Mouse (Mus musculus) ovary, postnatal 14 days (tissue): ENCODE measurements around the gene Syn3.

ENCODE experiments used
- DNase-seq: peaks from one replicate; pipeline ENCODE4 v3.0.0; 2022; ENCODE audit warnings: low spot score

The Syn3 gene

GRCm38 (mm10) chr10:86369346-86369745 is 129.3 kb downstream of the Syn3 start:
- no peak for DNase-seq

DNA sequence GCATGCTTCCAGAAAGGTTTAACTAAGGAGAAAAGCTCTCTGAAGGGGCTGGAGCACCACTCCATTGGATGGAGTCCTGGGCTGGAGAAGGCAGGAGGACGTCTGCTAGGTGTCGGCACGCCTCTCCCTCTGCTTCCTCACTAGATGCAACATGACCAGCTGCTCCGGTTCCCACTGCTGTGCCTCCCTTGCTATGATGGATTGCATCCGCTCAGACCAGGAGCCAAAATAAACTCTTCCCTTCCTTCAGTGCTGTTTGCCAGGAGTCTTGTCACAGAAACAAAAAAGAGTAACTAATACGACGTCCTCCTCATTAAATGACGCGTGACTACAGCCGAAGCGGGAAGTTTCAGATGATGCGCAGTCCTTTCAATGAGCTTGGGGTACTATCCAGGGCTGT is 129.9 kb downstream of the Syn3 start:
- DNase-seq, result no peak

GRCm38 (mm10) chr10:86367346-86367745 is 131.3 kb downstream of the Syn3 start:
- DNase-seq, result no peak

DNA sequence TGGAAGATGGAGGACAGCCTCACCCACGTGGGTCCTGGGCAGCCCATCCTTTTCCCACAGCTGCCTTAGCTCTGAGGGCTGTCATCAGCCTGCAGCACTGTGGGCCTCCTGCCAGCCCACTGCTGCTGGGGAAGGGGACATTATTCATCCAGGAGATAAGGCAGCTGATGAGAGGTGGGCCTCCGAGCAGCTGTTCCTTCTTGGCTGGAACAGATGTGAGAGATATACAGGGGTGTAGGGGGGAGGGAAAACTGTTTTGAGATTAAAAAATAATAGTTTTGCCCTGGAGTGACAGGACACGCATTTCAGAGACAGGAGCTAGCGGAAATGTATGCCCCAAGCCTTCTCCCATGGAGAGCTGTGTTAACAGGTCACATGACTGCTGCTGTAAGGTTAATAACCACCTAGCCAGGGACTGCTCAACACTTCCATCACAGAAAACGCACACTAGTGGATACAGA is 133.0 kb downstream of the Syn3 start:
- no peak for DNase-seq

DNA sequence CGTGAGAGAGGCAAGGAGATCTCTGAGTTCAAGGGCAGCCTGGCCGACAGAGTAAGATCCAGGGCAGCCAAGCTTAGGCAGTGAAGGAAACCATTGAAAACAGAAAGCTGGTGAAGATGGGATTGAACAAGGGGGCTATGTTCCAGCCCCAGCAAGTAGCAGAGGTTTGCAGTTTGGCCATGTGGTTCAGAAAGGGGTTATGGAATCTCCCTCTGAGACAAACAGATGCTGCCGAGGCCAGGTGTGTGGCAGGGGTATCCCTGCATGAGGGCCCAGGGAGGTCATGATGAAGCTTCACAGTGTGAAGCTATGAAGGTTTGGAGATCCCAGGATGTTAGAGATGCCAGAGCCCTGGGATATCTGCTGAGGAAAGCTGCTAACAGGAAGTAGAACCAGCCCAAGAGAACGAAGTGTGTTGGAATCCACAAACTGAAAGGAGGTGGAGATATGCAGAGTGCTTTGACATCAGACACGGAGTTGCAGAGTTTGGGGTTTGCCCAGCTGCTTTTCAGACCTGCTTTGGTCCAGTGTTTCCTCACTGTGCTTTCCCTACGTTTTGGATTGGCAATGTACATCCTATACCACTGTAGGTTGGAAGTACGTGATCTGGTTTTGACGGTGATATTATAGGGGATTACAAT is 134.9 kb downstream of the Syn3 start:
- DNase-seq, result no peak

- no peak for DNase-seq
Measured at GRCm38 (mm10) chr10:86359699-86360098, 139.0 kb downstream of the Syn3 start.

GRCm38 (mm10) chr10:86359208-86359607 is 139.5 kb downstream of the Syn3 start:
- DNase-seq, result no peak

DNA sequence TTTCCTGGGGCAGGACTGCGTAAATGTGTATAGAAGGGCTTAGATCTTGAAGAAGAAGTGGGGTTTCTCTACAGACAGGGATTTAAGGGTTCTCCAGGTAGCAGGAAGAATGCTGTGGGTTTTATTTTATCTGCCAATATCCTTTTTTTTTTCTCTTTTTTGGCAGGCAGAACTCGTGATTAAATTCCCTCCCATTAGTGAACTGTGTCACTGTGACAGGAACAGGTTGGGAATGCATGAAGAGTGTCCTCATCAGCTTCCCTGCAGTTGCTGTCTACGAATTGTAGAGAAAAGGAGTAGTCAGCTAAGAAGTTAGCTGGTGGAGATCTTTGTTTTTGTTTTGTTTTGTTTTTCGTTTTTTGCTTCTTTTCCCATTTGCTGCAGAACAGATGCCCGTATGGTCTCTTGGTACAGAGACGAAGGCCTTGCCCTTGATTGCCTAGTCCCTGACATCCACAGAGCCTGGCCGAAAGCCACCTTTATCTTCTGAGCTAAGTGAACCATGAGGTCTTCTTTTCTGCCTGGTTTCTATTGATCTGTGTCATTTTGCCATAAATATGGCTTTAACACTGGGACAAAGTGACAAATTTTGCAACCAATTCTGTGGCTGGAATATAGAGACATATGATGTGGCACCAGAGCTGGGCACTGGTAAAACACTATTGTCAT is 140.3 kb downstream of the Syn3 start:
- DNase-seq, result no peak

DNA sequence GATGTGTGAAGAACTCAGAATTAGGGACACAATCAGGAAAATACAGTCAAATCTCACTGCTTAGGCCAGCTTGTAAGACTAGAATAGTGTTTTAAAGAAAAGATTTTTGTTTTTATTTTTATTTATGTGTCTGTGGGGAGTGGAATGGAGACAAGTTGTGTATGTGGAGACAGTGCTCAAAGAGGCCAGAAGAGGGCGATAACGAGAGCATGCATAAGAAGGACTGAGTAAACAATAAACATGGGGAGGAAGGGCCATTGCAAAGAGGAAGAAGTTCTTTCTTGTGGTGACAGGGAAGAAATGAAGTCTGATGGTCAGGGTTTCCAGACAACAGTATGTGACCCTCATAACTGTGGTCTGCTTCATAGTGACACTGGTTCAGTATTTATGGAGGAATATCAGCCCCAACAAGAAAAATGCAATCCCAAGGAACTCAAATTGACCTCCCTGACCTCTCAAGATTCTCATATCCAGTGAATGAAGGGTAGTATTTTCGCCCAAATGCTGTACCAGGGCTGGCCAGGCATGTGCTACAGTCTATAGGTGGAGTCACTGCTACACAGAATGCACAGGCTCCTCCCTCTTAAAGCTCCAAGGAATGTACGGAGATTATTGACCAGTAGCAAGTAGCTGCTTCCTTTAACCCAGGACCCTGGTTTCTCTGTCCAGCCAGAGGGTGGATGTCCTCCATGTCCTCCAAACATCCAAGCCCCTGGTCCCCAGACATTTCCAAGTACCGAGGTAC is 141.7 kb downstream of the Syn3 start:
- DNase-seq, result no peak

DNA sequence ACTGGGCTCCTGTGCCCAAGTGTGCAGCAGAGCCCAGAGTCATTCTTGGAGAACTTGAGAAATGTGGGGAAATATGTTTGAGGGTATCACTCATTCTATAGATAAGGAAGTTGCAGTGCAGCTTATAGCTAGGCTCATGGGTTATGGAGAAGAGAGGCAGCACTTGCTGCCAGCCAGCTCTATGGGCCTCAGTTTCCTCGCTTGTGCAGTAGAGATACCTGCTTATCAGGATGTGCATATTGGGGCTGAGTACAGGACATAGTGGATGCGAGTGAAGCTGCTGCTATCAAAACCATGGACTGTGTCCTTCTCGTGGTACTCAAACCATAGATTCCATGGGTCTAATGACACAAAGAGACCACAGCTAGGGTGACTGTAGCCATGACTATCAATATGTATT is 146.2 kb downstream of the Syn3 start:
- DNase-seq, result no peak

GRCm38 (mm10) chr10:86351287-86351686 is 147.4 kb downstream of the Syn3 start:
- DNase-seq, result no peak

DNA sequence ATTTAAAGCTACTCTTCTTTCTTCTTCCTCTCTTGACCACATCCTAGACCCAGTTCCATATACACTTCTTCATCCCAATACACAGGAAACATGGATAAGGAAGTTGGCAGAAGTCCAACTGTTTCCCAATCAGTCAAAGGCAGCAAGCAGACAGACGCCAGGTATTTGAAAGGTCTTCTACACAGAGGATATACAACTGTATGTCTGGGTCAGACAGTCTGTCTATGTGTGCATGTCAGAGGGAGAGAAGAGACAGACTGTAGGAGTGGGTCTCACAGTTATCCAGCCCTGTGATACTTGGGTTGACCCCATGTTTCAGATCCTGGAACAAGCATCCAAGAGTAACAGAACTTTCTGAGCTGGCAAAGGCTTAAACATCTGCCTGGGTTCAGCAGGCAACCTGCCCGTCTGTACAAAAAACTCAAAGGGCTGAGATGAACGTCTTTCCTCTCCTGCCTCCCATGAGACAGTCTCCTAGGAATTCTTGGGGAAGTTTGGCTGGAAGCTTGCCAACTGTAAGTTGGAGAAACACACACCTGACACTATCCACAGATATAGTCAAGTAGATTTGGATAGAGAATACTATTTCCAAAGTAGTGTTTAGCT is 152.4 kb downstream of the Syn3 start:
- DNase-seq, result no peak

DNA sequence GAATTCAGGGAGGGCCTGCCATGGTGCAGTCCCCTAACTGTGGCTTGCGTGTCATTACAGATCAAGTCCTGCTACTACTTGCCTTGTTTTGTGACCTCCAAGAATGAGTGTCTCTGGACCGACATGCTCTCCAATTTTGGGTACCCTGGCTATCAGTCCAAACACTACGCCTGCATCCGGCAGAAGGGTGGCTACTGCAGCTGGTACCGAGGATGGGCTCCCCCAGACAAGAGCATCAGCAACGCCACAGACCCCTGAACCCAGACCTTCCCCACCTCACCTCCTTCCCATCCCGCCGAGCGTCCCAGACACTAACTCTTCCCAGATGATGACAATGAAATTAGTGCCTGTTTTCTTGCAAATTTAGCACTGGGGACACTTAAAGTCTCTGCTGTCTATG is 153.1 kb downstream of the Syn3 start:
- DNase-seq, result no peak

DNA sequence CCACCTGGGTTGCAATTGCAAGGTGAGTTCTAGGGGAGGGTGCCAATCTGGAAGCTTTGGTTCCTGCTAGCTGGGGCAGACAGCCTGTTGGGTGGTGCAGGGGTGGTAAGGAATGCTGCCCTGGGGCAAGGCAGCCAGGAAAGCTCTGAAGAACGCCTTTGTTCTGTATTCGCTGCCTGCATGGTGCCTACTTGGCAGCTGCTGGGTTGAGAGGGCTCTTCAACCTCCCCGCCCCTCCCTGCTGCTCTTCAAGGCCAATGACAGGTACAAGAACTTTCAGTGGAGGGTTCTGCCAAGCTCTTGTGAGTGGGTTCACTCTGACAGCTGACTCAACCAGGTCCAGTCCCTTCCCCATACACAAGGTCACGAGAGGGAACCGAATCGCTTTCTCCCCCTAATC is 154.0 kb downstream of the Syn3 start:
- no peak for DNase-seq

- DNase-seq, result no peak
Measured at GRCm38 (mm10) chr10:86343931-86344330, 154.8 kb downstream of the Syn3 start.

- no peak for DNase-seq
Measured at GRCm38 (mm10) chr10:86343362-86343761, 155.3 kb downstream of the Syn3 start.

GRCm38 (mm10) chr10:86342713-86343112 is 156.0 kb downstream of the Syn3 start:
- DNase-seq, result no peak

DNA sequence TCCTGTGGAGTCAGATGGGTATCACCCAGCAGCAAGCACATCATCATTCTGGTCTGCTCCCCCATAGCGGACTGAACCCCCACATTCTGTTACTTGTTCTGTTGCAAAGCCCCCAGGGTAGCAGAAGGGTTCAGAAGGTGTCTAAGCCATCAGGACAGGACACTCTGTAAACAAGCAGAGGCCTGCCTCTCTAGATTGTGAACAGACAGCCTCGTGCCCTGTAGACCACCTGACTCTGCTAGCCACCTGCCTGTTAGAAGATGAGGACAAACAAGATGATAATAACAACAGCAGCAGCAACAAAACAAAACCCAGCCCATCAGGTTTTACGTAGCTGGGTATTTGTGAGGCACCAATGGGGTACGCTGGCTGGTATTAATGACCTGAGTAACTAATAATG is 156.5 kb downstream of the Syn3 start:
- DNase-seq, result no peak

DNA sequence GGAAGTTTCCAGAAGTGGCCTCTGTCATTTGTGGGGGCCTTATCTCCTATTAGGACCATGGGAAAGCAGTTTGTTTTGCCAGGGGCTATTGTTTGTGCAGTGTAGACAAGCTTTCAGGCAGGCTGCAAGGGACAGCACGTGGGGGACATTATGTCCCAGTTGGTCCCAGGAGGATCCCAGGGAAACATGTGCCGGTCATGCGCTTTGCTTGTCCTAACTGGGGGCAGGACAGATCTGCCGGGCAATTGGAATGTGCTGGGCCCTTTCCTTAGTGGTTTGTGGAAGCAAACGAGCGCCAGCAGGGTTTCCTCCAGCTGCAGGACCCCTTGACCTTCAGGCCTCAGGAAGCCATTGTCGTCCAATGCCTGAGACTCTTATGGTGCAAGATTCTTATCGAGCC is 157.1 kb downstream of the Syn3 start:
- no peak for DNase-seq

DNA sequence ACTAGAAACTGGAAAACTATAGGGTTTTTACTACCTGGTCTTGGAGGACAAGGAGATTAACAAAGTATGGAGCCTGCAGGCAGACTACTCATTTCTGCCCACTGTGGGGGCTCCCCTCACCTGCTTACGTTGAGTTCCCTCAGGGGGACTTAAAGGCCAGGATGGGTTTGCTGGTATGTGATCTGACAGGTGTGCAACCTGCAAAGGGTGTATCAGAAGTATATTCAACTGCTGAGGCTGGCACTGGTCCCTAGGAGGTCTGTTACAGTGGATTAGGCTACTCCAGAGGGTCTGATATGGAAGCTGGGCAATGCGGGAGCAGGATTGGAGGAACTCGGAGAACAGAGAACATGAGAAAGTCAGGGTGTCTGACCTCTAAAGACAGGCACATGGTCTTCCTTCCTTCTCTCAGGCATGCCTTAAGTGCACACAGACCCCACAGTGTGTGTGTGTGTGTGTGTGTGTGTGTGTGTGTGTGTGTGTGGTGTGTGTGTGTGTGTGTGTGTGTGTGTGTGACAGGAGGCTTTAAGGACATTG is 157.6 kb downstream of the Syn3 start:
- no peak for DNase-seq

- DNase-seq, result no peak
Measured at GRCm38 (mm10) chr10:86340421-86340820, 158.3 kb downstream of the Syn3 start.

GRCm38 (mm10) chr10:86339649-86340379 is 158.9 kb downstream of the Syn3 start:
- peak; percentile 82 for DNase-seq
